Mouse (Mus musculus) kidney, adult 2 months (tissue): Measurements from ENCODE around the gene Ccser1.

Experiments used
- CTCF ChIP-seq: fragments of 200-500 bp; conservative IDR thresholded peaks from 2 replicates; pipeline ENCODE4 v1.5.1; 2011; ENCODE audit warnings: low read depth, mild to moderate bottlenecking, control low read depth, low read length, moderate library complexity, mixed read lengths; ENCODE audit not compliant: insufficient read depth, insufficient read length
- POLR2A ChIP-seq: fragments of 200-500 bp; IDR thresholded peaks from one replicate; pipeline ENCODE4 v1.6.1; 2011; ENCODE audit warnings: low read depth, low read length, control low read depth

- TF ChIP-seq CTCF = no peak
- no peak for TF ChIP-seq POLR2A
Observed at GRCm38 (mm10) chr6:61347045-61347838, 167.1 kb downstream of the Ccser1 start.
